Mouse (Mus musculus) midbrain, embryonic 12.5 days (tissue): ENCODE data around the gene Gm9376. TPM values are rescaled to one million over a fixed set of nuclear protein-coding genes. Genes with fewer than 3 reads are reported as not detected.

Experiments
- ATAC-seq: fragments of 200-750 bp; cut with Nextera tagmentation; 2 replicates; pipeline ENCODE4 v1.8.0; 2017; ENCODE audit warnings: low read depth, moderate TSS enrichment, moderate library complexity; ENCODE audit not compliant: low FRiP score
- H3K27ac ChIP-seq: fragments of 300-500 bp; sonication (generic); replicated peaks from 2 replicates; pipeline ENCODE4 v1.5.1; 2016; ENCODE audit warnings: mild to moderate bottlenecking
- H3K27me3 ChIP-seq: fragments of 300-500 bp; sonication (generic); 2 replicates; pipeline ENCODE4 v1.6.1; 2016; ENCODE audit warnings: mild to moderate bottlenecking
- H3K36me3 ChIP-seq: fragments of 300-500 bp; sonication (generic); 2 replicates; pipeline ENCODE4 v1.6.1; 2016
- H3K4me1 ChIP-seq: fragments of 300-500 bp; sonication (generic); 2 replicates; pipeline ENCODE4 v1.6.1; 2016
- H3K4me2 ChIP-seq: fragments of 300-500 bp; sonication (generic); replicated peaks from 2 replicates; pipeline ENCODE4 v1.6.1; 2016; ENCODE audit warnings: mild to moderate bottlenecking, moderate library complexity
- H3K4me3 ChIP-seq: fragments of 300-500 bp; sonication (generic); 2 replicates; pipeline ENCODE4 v1.5.1; 2016; ENCODE audit warnings: mild to moderate bottlenecking
- H3K9ac ChIP-seq: fragments of 300-500 bp; sonication (generic); replicated peaks from 2 replicates; pipeline ENCODE4 v1.6.1; 2016; ENCODE audit warnings: mild to moderate bottlenecking, moderate library complexity
- H3K9me3 ChIP-seq: fragments of 300-500 bp; sonication (generic); 2 replicates; pipeline ENCODE4 v1.6.1; 2016; ENCODE audit warnings: mild to moderate bottlenecking
- WGBS: fragments of 180-500 bp; shearing (Covaris S2); methylation state at CpG from one replicate; pipeline ENCODE4 v1.1.7; 2016; 5-methylcytosine and 5-hydroxymethylcytosine counted together
- microRNA-seq: library from miRNA; unstranded; fragments of <30 nt; microRNA quantifications from one replicate; pipeline ENCODE4, GENCODE M21; 2017
- polyA plus RNA-seq: library from polyadenylated mRNA; unstranded; fragments of >200 nt; fragmentation: Nextera tagmentation; extraction: Ambion mirVana; gene quantifications from 2 replicates; pipeline ENCODE4 v1.2.1, GENCODE M21; 2016

Gene Gm9376
- polyA plus RNA-seq, 1 experiment from 2014 or later: not detected

DNA sequence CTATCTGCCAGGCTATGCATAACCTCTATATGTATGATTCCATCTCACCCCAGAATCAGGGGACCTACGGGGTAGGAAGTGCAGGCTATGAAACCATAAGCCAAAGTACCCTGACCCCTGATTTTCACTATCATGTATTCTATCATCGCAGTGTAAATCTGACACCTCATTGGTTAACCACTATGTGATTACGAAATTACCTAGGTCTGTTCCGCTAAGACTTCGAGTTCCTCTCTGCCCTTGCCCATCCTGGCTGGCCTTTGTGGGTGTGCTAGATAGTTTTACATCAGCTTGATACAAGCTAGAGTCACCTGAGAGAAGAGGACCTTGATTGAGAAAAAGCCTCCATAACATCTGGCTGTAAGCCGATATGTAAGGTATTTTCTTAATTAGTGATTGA, 23.2 kb downstream of the Gm9376 start:
- 96% methylated on average over 6 of the region's 6 CpGs for WGBS

DNA sequence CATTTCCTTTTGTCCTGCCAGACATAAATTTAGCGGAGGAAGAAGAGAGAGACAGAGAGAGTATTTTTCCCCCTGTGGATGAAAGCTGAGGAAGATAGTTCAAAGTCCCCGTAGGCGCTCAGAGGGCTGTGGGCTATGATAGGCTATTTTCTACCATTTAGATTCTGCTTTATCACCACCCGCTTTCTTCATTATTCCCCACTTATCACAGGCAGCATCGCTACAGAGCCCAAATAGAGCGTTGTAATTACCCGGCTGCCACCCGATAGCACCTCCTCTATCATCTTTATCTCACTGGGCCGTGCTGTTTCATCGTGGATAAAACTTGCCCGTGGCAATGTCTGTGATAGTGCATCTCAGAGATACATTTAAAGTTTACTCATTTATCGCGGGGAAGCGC, 35.8 kb downstream of the Gm9376 start:
- Histone ChIP-seq H3K4me2 (no peak overlapping the region), H3K27me3 (peaks cover 5% of the 10 kb centered on the region; the same call in 1 of the 2 replicates), H3K9me3 (no peaks in the 10 kb centered on the region), H3K9ac (no peak overlapping the region), H3K27ac (no peak overlapping the region), H3K4me3 (no peak overlapping the region), H3K4me1 (peaks cover 2% of the 10 kb centered on the region; the same call in 1 of the 2 replicates), H3K36me3 (no peaks in the 10 kb centered on the region)
- WGBS: 82% methylated on average over 14 of the region's 14 CpGs
- ATAC-seq: no peak

More for the DNA sequence above, 23.2 kb downstream of the Gm9376 start:
- Histone ChIP-seq H3K4me3 (no peak overlapping the region), H3K36me3 (no peaks in the 10 kb centered on the region), H3K9me3 (no peaks in the 10 kb centered on the region), H3K4me1 (no peaks in the 10 kb centered on the region), H3K27ac (no peak overlapping the region), H3K27me3 (no peaks in the 10 kb centered on the region; the same call in 1 of the 2 replicates), H3K4me2 (no peak overlapping the region), H3K9ac (no peak overlapping the region)
- no peak for ATAC-seq

DNA sequence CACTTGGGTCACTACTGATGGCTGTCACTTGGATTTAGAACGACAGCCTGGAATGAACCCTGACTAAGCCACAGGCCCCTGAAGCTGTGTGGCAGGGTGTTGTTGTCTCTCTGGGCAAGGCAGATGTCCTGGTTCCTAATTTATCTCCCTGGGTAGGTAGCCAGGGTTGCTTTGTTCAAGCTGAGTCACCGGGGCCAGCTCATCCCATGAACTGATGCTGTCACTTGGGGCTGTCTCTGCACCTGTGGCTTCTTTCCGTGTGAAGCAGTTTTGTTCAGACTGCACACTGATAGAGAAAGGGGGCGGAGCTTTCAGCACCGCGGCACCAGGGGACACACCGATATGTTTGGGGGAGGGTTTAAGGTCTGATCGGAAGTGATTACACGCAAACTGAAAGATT, 37.8 kb downstream of the Gm9376 start:
- Histone ChIP-seq H3K27ac (no peak overlapping the region), H3K4me1 (peaks cover 2% of the 10 kb centered on the region; the same call in 1 of the 2 replicates), H3K9me3 (no peaks in the 10 kb centered on the region), H3K4me3 (no peak overlapping the region), H3K9ac (no peak overlapping the region), H3K36me3 (no peaks in the 10 kb centered on the region), H3K4me2 (no peak overlapping the region), H3K27me3 (peaks cover 5% of the 10 kb centered on the region; the same call in 1 of the 2 replicates)
- no peak for ATAC-seq
- WGBS: 79% methylated on average over 9 of the region's 9 CpGs

DNA sequence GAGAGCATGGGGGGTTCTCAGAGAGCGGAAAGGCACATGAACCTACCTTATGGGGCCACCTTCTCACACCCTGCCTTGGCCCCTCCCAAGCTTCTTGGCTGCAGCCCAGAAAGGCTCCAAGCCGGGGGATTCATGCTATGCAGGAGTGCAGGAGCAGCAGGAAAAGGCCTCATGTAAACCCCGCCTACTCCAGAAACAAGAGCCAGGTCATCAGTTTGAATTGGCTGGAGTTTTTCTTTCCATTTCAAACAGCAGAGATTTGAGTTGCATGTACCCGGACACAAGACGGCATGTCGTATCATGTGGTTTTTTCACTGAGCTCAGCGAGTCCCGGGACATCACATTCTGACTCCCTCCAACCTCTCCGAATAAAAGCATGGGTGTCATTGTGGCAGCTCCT, 39.2 kb downstream of the Gm9376 start:
- ATAC-seq: no peak
- no peak overlapping the region for H3K4me2 ChIP-seq
- no peak overlapping the region for H3K27ac ChIP-seq
- H3K36me3 ChIP-seq: no peaks in the 10 kb centered on the region
- H3K4me3 ChIP-seq: no peak overlapping the region
- no peaks in the 10 kb centered on the region; the same call in 1 of the 2 replicates for H3K27me3 ChIP-seq
- no peak overlapping the region for H3K9ac ChIP-seq
- 80% methylated on average over 9 of the region's 9 CpGs for WGBS
- no peaks in the 10 kb centered on the region for H3K9me3 ChIP-seq
- peaks cover 2% of the 10 kb centered on the region; the same call in 1 of the 2 replicates for H3K4me1 ChIP-seq

DNA sequence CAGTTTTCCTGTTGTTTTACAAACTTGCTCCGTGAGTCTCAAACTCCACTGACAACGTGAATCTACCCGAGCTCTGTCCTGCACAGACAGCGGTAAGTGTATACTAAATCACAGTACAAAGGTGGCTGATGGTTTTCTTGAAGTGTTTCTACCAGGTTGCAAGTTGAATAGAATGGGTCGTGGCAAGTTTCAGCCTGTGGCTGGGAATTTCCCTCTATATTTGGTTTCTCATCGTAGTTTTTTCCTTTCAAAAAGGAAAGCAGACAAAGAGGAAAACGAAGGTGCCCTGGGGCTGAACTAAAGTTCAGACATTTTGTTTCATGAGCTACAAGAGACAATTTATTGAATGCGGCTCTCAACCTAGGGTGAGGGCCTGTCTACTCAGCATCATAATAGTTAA, 40.3 kb downstream of the Gm9376 start:
- no peak overlapping the region for H3K4me3 ChIP-seq
- H3K4me1 ChIP-seq: peaks cover 2% of the 10 kb centered on the region; the same call in 1 of the 2 replicates
- no peaks in the 10 kb centered on the region for H3K36me3 ChIP-seq
- H3K9ac ChIP-seq: no peak overlapping the region
- H3K27me3 ChIP-seq: no peaks in the 10 kb centered on the region; the same call in 1 of the 2 replicates
- no peak overlapping the region for H3K4me2 ChIP-seq
- ATAC-seq: no peak
- 86% methylated on average over 8 of the region's 8 CpGs for WGBS
- no peak overlapping the region for H3K27ac ChIP-seq
- H3K9me3 ChIP-seq: no peaks in the 10 kb centered on the region

DNA sequence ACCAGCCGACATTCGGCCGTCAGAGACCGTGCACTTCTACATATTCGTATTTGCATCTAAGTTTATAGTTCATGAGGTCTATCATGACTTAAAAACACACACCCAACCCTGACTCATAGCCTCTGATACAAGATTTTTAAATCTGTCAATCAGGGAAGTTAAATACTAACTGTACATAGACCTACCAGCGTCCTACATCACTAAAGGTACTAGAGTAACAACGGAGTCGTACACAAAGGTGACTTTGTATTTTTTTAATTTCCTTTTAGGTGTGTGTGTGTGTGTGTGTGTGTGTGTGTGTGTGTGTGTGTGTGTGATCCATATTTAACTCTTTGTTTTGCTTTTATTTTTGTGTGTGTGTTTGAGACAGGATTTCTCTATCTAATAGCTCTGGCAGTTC, 44.9 kb downstream of the Gm9376 start:
- whole genome bisulfite sequencing: 96% methylated on average over 8 of the region's 8 CpGs
- no peak overlapping the region for H3K27ac ChIP-seq
- H3K4me3 ChIP-seq: no peak overlapping the region
- no peak overlapping the region for H3K9ac ChIP-seq
- H3K9me3 ChIP-seq: no peaks in the 10 kb centered on the region
- no peak overlapping the region for H3K4me2 ChIP-seq
- no peak for ATAC-seq
- H3K36me3 ChIP-seq: no peaks in the 10 kb centered on the region
- H3K27me3 ChIP-seq: no peaks in the 10 kb centered on the region; the same call in 1 of the 2 replicates
- H3K4me1 ChIP-seq: no peaks in the 10 kb centered on the region

DNA sequence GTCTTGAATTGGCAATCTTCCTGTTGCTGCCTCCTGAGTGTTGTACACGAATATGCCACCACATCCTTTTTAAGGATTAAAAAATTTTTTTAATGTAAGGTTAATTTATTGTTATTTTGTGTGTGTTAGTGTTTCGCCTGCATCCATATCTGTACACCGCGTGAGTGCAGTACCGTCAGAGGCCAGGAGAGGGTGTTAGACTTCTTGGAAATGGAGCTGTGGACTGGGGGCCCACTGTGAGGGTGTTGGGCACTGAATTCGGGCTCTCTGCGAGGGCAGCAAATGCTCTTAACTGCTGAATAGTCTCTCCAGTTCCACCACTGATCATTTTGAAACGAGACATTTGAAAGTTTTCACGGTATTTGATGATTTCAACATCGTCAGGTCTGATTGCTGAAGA, 45.9 kb downstream of the Gm9376 start:
- WGBS: 93% methylated on average over 10 of the region's 10 CpGs

DNA sequence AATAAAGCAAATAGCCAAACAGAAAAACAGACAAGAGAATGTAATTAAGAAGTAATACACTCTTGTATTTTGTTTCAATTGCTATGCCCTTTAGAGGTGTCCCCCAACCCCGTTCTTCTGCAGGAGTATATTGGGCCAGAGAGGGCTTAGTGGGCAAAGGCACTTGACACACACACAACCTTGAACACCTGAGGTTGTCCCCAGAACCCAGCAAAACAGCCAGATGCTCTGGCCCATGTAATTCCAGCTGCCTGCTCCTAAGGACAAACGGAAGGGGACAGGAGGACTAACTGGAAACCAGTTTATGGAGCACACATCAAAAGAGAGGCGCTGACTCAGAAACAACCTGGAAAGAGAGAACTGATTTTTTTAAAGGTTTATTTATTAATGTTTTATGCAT, 47.2 kb downstream of the Gm9376 start:
- no peak for ATAC-seq
- no peak overlapping the region for H3K9ac ChIP-seq
- H3K4me1 ChIP-seq: 0 out of 2 replicates have a peak, but pooled peaks cover 2% of the 10 kb centered on the region
- H3K27me3 ChIP-seq: peaks cover 16% of the 10 kb centered on the region
- H3K4me2 ChIP-seq: no peak overlapping the region
- no peak overlapping the region for H3K4me3 ChIP-seq
- no peaks in the 10 kb centered on the region for H3K36me3 ChIP-seq
- H3K27ac ChIP-seq: no peak overlapping the region
- 94% methylated on average over 3 of the region's 3 CpGs for WGBS
- no peaks in the 10 kb centered on the region for H3K9me3 ChIP-seq

More for the DNA sequence above, 45.9 kb downstream of the Gm9376 start:
- no peak overlapping the region for H3K4me3 ChIP-seq
- H3K4me2 ChIP-seq: no peak overlapping the region
- ATAC-seq: no peak
- no peak overlapping the region for H3K27ac ChIP-seq
- H3K9ac ChIP-seq: no peak overlapping the region
- peaks cover 5% of the 10 kb centered on the region for H3K27me3 ChIP-seq
- 0 out of 2 replicates have a peak, but pooled peaks cover 2% of the 10 kb centered on the region for H3K4me1 ChIP-seq
- no peaks in the 10 kb centered on the region for H3K36me3 ChIP-seq
- H3K9me3 ChIP-seq: no peaks in the 10 kb centered on the region

DNA sequence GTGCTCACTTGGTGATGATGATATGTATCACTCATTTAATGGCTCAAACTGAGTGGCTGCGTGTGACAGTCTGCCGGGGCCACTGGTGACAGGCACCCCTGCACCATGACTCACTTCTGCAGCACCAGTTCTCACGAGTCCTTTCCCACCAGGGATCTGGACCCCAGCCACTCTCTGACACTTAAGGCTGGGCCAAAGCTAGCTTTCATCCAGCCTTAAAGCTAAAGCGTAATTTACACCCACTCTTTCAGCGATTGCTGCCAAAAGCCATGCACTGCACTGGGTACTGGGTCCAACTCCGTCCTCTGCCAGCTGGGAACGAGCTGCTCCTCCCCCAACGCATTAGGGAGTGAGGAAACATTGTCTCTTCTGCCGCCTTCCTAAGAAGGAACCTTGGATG, 50.5 kb downstream of the Gm9376 start:
- no peak overlapping the region for H3K27ac ChIP-seq
- no peaks in the 10 kb centered on the region for H3K36me3 ChIP-seq
- H3K9me3 ChIP-seq: no peaks in the 10 kb centered on the region
- H3K4me3 ChIP-seq: no peak overlapping the region
- H3K4me2 ChIP-seq: no peak overlapping the region
- no peak for ATAC-seq
- H3K27me3 ChIP-seq: peaks cover 37% of the 10 kb centered on the region
- WGBS: 86% methylated on average over 9 of the region's 9 CpGs
- H3K9ac ChIP-seq: no peak overlapping the region
- H3K4me1 ChIP-seq: peaks cover 11% of the 10 kb centered on the region

Small RNA genes within 50 kb of the gene (microRNA-seq; reads per million reads assigned to microRNA genes)
- not detected for gene Mir6241

Other genes starting within 250 kb of the Gm9376 start
- 1.2 and 1.5 TPM in 2 replicates for gene Dct, start 214.7 kb upstream of the Gm9376 start, polyA plus RNA-seq
- gene Tgds, start 134.2 kb upstream of the Gm9376 start, polyA plus RNA-seq: 22.0 and 26.3 TPM in 2 replicates
- 32.8 and 35.9 TPM in 2 replicates for gene Gpr180, start 129.8 kb upstream of the Gm9376 start, polyA plus RNA-seq
- 34.8 and 35.5 TPM in 2 replicates for gene Sox21, start 29.9 kb upstream of the Gm9376 start, polyA plus RNA-seq